Mouse (Mus musculus): Measurements from ENCODE around the gene Spata18. TPM values are rescaled to one million over a fixed set of nuclear protein-coding genes. Genes with fewer than 3 reads are reported as not detected.
A peak's percentile ranks its signal among the peaks of the same experiment; 100 is the strongest.

Spata18 gene
- polyA plus RNA-seq, 1 experiment from 2014 or later: 0.16 TPM

DNA sequence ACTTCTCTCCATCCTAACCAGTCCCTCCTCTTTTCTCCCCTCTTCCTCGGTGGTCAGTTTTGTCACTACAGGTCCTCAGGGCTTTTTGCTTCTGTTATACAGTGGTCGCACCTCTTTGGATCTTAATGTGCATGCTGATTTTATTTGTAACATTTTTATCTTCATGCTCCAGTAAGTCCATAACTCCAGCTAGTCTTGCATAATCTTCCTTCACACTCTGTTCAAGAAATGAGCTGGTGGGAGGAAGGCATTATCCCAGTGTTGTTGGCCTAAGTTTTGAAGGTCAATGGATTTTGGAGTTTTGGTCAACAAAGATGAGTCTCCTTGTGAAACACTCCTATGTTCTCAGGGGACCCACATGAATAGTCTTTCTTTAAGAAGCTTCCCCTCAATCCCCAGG, 16.7 kb downstream of the Spata18 start:
- H3K4me2 ChIP-seq: no peak overlapping the region
- no peaks in the 10 kb centered on the region for H3K9me3 ChIP-seq
- no peak overlapping the region for H3K9ac ChIP-seq
- peaks cover 15% of the 10 kb centered on the region for H3K27me3 ChIP-seq (replicated peaks)
- ATAC-seq (ENCODE audit: extremely low read depth, insufficient number of reproducible peaks, low FRiP score, low TSS enrichment): no peak
- H3K36me3 ChIP-seq: no peaks in the 10 kb centered on the region
- WGBS: 74% methylated on average over 2 of the region's 2 CpGs
- H3K27ac ChIP-seq (replicated peaks): no peak overlapping the region
- H3K4me1 ChIP-seq: 0 out of 2 replicates have a peak, but pooled peaks cover 6% of the 10 kb centered on the region
- no peak overlapping the region for H3K4me3 ChIP-seq

- Histone ChIP-seq H3K27me3 (replicated peaks) (peaks cover 9% of the 10 kb centered on the region; the same call in 1 of the 2 replicates), H3K4me1 (0 out of 2 replicates have a peak, but pooled peaks cover 6% of the 10 kb centered on the region), H3K4me3 (no peak overlapping the region; the same call in 1 of the 2 replicates), H3K4me2 (peak overlapping the region; percentile 38), H3K36me3 (no peaks in the 10 kb centered on the region), H3K9me3 (no peaks in the 10 kb centered on the region), H3K9ac (no peak overlapping the region), H3K27ac (replicated peaks) (no peak overlapping the region)
- no peak for ATAC-seq (ENCODE audit: extremely low read depth, insufficient number of reproducible peaks, low FRiP score, low TSS enrichment)
- WGBS: 50% methylated on average over 26 of the region's 26 CpGs
Measured at GRCm38 (mm10) chr5:73669386-73669785, 18.2 kb downstream of the Spata18 start.

- H3K4me2 ChIP-seq: no peak overlapping the region
- no peak overlapping the region for H3K27ac ChIP-seq (replicated peaks)
- no peaks in the 10 kb centered on the region for H3K36me3 ChIP-seq
- H3K9me3 ChIP-seq: no peaks in the 10 kb centered on the region
- 0 out of 2 replicates have a peak, but pooled peaks cover 3% of the 10 kb centered on the region for H3K27me3 ChIP-seq (replicated peaks)
- H3K4me1 ChIP-seq: no peaks in the 10 kb centered on the region
- H3K4me3 ChIP-seq: no peak overlapping the region
- WGBS: 80% methylated on average over 3 of the region's 3 CpGs
- H3K9ac ChIP-seq: no peak overlapping the region
- no peak for ATAC-seq (ENCODE audit: extremely low read depth, insufficient number of reproducible peaks, low FRiP score, low TSS enrichment)
Measured at GRCm38 (mm10) chr5:73675604-73676003, 24.4 kb downstream of the Spata18 start.

DNA sequence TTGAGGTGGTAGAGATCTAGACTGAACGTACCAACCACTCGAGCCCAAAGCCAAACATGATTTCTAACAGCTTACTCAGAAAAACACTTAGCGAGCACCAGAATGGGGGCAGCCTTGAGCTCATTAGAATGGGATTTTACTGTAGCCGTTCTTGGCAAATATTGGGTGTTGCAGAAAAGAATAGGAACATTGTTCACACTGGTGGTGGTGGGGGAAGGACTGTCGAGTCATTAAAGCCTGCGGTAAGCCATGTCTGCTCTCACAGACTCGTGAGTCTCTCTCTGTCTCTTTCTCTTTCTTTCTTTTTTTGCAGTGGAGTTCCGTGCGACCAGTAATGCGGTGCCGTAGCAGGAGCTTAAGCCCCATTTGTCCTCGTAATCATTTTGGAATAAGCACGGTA, 25.4 kb downstream of the Spata18 start:
- Histone ChIP-seq H3K4me2 (no peak overlapping the region), H3K36me3 (no peaks in the 10 kb centered on the region), H3K4me1 (no peaks in the 10 kb centered on the region), H3K27ac (replicated peaks) (no peak overlapping the region), H3K9me3 (no peaks in the 10 kb centered on the region), H3K4me3 (no peak overlapping the region), H3K27me3 (replicated peaks) (no peaks in the 10 kb centered on the region), H3K9ac (no peak overlapping the region)
- no peak for ATAC-seq (ENCODE audit: extremely low read depth, insufficient number of reproducible peaks, low FRiP score, low TSS enrichment)
- WGBS: 69% methylated on average over 13 of the region's 13 CpGs

GRCm38 (mm10) chr5:73683221-73683620, 32.0 kb downstream of the Spata18 start:
- Histone ChIP-seq H3K27ac (replicated peaks) (no peak overlapping the region), H3K36me3 (no peaks in the 10 kb centered on the region), H3K9ac (no peak overlapping the region), H3K9me3 (no peaks in the 10 kb centered on the region), H3K4me2 (no peak overlapping the region), H3K4me1 (peaks cover 17% of the 10 kb centered on the region), H3K4me3 (no peak overlapping the region), H3K27me3 (replicated peaks) (no peaks in the 10 kb centered on the region)
- WGBS: 68% methylated on average over 6 of the region's 6 CpGs
- ATAC-seq (ENCODE audit: extremely low read depth, insufficient number of reproducible peaks, low FRiP score, low TSS enrichment): no peak

GRCm38 (mm10) chr5:73683706-73684409, 32.7 kb downstream of the Spata18 start:
- H3K27ac ChIP-seq (replicated peaks): no peak overlapping the region
- H3K27me3 ChIP-seq (replicated peaks): no peaks in the 10 kb centered on the region
- WGBS: 54% methylated on average over 9 of the region's 9 CpGs
- H3K9me3 ChIP-seq: no peaks in the 10 kb centered on the region
- no peaks in the 10 kb centered on the region for H3K36me3 ChIP-seq
- no peak overlapping the region for H3K4me3 ChIP-seq
- no peak overlapping the region for H3K4me2 ChIP-seq
- H3K9ac ChIP-seq: no peak overlapping the region
- no peak for ATAC-seq (ENCODE audit: extremely low read depth, insufficient number of reproducible peaks, low FRiP score, low TSS enrichment)
- peaks cover 23% of the 10 kb centered on the region for H3K4me1 ChIP-seq

GRCm38 (mm10) chr5:73686149-73686548, 35.0 kb downstream of the Spata18 start:
- no peak overlapping the region for H3K4me3 ChIP-seq
- no peak overlapping the region for H3K9ac ChIP-seq
- no peak for ATAC-seq (ENCODE audit: extremely low read depth, insufficient number of reproducible peaks, low FRiP score, low TSS enrichment)
- no peaks in the 10 kb centered on the region for H3K9me3 ChIP-seq
- 15% methylated on average over 4 of the region's 4 CpGs for WGBS
- no peaks in the 10 kb centered on the region for H3K27me3 ChIP-seq (replicated peaks)
- no peak overlapping the region for H3K4me2 ChIP-seq
- H3K27ac ChIP-seq (replicated peaks): no peak overlapping the region
- H3K4me1 ChIP-seq: peaks cover 46% of the 10 kb centered on the region
- H3K36me3 ChIP-seq: no peaks in the 10 kb centered on the region

GRCm38 (mm10) chr5:73688576-73688975, 37.4 kb downstream of the Spata18 start:
- Histone ChIP-seq H3K9ac (no peak overlapping the region), H3K4me3 (no peak overlapping the region), H3K9me3 (no peaks in the 10 kb centered on the region), H3K27ac (replicated peaks) (peak overlapping the region; percentile 73), H3K36me3 (no peaks in the 10 kb centered on the region), H3K4me2 (peak overlapping the region; percentile 7; the same call in 1 of the 2 replicates), H3K27me3 (replicated peaks) (no peaks in the 10 kb centered on the region), H3K4me1 (peaks cover 59% of the 10 kb centered on the region)
- 20% methylated on average over 1 of the region's 1 CpGs for WGBS
- no peak for ATAC-seq (ENCODE audit: extremely low read depth, insufficient number of reproducible peaks, low FRiP score, low TSS enrichment)

- Histone ChIP-seq H3K4me3 (no peak overlapping the region), H3K27ac (replicated peaks) (peak overlapping the region; percentile 73), H3K4me1 (peaks cover 59% of the 10 kb centered on the region), H3K36me3 (no peaks in the 10 kb centered on the region), H3K27me3 (replicated peaks) (no peaks in the 10 kb centered on the region), H3K9me3 (no peaks in the 10 kb centered on the region), H3K9ac (no peak overlapping the region), H3K4me2 (no peak overlapping the region)
- 37% methylated on average over 2 of the region's 2 CpGs for WGBS
- peak; percentile 19 for ATAC-seq (ENCODE audit: extremely low read depth, insufficient number of reproducible peaks, low FRiP score, low TSS enrichment)
Measured at GRCm38 (mm10) chr5:73690146-73690545, 39.0 kb downstream of the Spata18 start.

DNA sequence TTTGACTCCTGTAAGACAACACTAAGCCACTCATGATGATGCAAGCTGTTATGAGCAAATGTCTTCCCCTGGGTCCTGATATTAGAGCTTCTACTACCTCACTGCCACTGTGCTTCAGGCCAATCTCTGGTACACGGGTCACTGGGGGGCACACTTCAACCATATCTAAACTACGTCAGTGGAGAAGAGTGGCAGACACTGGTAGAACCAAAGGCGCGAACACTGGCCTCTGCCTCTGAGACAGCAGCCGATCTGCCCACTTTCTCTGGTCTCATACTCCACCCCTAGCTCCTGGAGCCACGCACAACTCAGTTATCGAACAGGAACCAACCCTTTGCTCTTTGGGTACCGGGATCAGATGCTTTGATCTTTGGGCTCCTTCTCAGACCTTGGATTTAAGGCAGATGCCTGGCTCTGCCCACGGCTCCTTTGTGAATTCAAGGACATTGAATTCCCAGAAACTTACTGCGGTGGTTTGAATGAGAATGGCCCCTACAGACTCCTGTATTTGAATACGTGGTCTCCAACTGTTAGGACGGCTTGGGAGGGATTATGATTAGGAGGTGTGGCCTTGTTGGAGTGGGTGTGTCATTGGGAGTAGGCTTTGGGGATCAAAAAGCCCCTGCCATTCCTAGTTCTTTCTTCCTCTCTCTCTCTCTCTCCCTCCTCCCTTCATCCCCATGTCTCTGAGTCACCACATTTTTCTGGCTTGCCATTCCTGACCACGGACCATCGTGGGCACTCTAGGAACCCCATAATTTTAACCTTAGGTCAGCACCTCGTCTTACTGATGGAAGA, 40.7 kb downstream of the Spata18 start:
- 39% methylated on average over 15 of the region's 15 CpGs for WGBS

GRCm38 (mm10) chr5:73693778-73694177, 42.6 kb downstream of the Spata18 start:
- Histone ChIP-seq H3K4me1 (peaks cover 37% of the 10 kb centered on the region), H3K9ac (no peak overlapping the region), H3K4me2 (no peak overlapping the region), H3K36me3 (no peaks in the 10 kb centered on the region), H3K27me3 (replicated peaks) (no peaks in the 10 kb centered on the region), H3K27ac (replicated peaks) (no peak overlapping the region), H3K4me3 (no peak overlapping the region), H3K9me3 (no peaks in the 10 kb centered on the region)
- no peak for ATAC-seq (ENCODE audit: extremely low read depth, insufficient number of reproducible peaks, low FRiP score, low TSS enrichment)
- WGBS: 58% methylated on average over 1 of the region's 1 CpGs

More for the DNA sequence above, 40.7 kb downstream of the Spata18 start:
- ATAC-seq (ENCODE audit: extremely low read depth, insufficient number of reproducible peaks, low FRiP score, low TSS enrichment): no peak
- Histone ChIP-seq H3K4me1 (peaks cover 55% of the 10 kb centered on the region), H3K4me3 (no peak overlapping the region), H3K4me2 (no peak overlapping the region), H3K27ac (replicated peaks) (no peak overlapping the region), H3K9me3 (no peaks in the 10 kb centered on the region), H3K9ac (no peak overlapping the region), H3K27me3 (replicated peaks) (no peaks in the 10 kb centered on the region), H3K36me3 (no peaks in the 10 kb centered on the region)

All from heart, embryonic 13.5 days (tissue).